Mouse (Mus musculus) limb, embryonic 14.5 days (tissue): ENCODE results near the gene Arhgap21. TPM values are rescaled to one million over a fixed set of nuclear protein-coding genes. Genes with fewer than 3 reads are reported as not detected.
A peak's percentile ranks its signal among the peaks of the same experiment; 100 is the strongest.

Experiments
- ATAC-seq: fragments of 200-750 bp; cut with Nextera tagmentation; 2 replicates; pipeline ENCODE4 v1.8.0; 2017; ENCODE audit warnings: low read depth, moderate number of reproducible peaks, moderate TSS enrichment; ENCODE audit not compliant: low FRiP score
- DNase-seq: peaks from one replicate; pipeline ENCODE4 v3.0.0-alpha.2; 2015; ENCODE audit warnings: low spot score
- H3K27ac ChIP-seq: fragments of 300-500 bp; sonication (generic); replicated peaks from 2 replicates; pipeline ENCODE4 v1.5.1; 2014; ENCODE audit warnings: low read depth, mild to moderate bottlenecking, low read length, moderate library complexity, mixed read lengths
- H3K27me3 ChIP-seq: fragments of 300-500 bp; sonication (generic); 2 replicates; pipeline ENCODE4 v1.6.1; 2014; ENCODE audit warnings: low read length, mixed read lengths; ENCODE audit not compliant: control insufficient read depth, insufficient read depth
- H3K36me3 ChIP-seq: fragments of 300-500 bp; sonication (generic); 2 replicates; pipeline ENCODE4 v1.6.1; 2014; ENCODE audit warnings: mild to moderate bottlenecking, low read length, moderate library complexity, mixed read lengths; ENCODE audit not compliant: control insufficient read depth, insufficient read depth
- H3K4me1 ChIP-seq: fragments of 300-500 bp; sonication (generic); 2 replicates; pipeline ENCODE4 v1.6.1; 2014; ENCODE audit warnings: antibody characterized with exemption, low read length, mixed read lengths; ENCODE audit not compliant: control insufficient read depth, insufficient read depth
- H3K4me2 ChIP-seq: fragments of 300-500 bp; sonication (generic); replicated peaks from 2 replicates; pipeline ENCODE4 v1.6.1; 2014; ENCODE audit warnings: low read depth, mild to moderate bottlenecking, low read length, moderate library complexity; ENCODE audit not compliant: severe bottlenecking
- H3K4me3 ChIP-seq: fragments of 300-500 bp; sonication (generic); replicated peaks from 2 replicates; pipeline ENCODE4 v1.5.1; 2014; ENCODE audit warnings: low read length
- H3K9ac ChIP-seq: fragments of 300-500 bp; sonication (generic); 2 replicates; pipeline ENCODE4 v1.6.1; 2014; ENCODE audit warnings: mild to moderate bottlenecking, low read depth, low read length, moderate library complexity; ENCODE audit not compliant: severe bottlenecking
- H3K9me3 ChIP-seq: fragments of 300-500 bp; sonication (generic); 2 replicates; pipeline ENCODE4 v1.6.1; 2016; ENCODE audit warnings: low read length; ENCODE audit not compliant: control insufficient read depth
- POLR2A ChIP-seq: fragments of 200-500 bp; IDR thresholded peaks from 2 replicates; pipeline ENCODE4 v1.8.0; 2012; ENCODE audit warnings: inconsistent platforms, mild to moderate bottlenecking, moderate library complexity, borderline replicate concordance; ENCODE audit not compliant: insufficient read depth, insufficient read length; ENCODE audit errors: extremely low read depth
- WGBS: fragments of 180-500 bp; shearing (Covaris S2); extraction: QIAGEN DNeasy Blood & Tissue Kit; methylation state at CpG from one replicate; pipeline ENCODE4 v1.1.7; 2014; 5-methylcytosine and 5-hydroxymethylcytosine counted together
- polyA plus RNA-seq, 2 experiments: library from polyadenylated mRNA; depleted of rRNA in 1 of 2; stranded (reverse) in 1 of 2; unstranded in 1 of 2; fragments of >200 nt; fragmentation: Nextera tagmentation in 1 of 2; extraction: Ambion mirVana in 1 of 2; gene quantifications; 2 replicates each; pipeline versions ENCODE4 v1.2.1 to v1.2.3; 2012 to 2014

Gene Arhgap21
- polyA plus RNA-seq, 2 experiments, result 19.6 to 29.2 TPM

DNA sequence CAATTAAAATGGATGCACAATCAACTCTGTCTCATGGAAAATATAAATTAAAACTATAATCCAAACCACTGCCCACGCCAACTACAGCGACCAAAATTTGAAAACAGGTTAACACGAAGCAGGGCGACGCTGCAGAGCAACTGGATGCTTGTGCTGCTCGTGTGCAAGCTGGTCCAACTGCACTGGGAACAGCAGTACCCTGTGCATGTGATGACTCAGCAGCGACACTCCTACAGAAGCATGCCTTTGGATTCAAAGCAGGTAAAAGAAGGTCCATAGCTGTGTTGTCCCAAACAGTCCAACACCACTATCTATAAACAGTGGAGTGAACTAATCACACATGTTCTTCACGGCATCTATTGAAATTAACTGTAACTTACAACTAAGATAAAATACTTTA lies 63.3 kb downstream of the Arhgap21 start:
- H3K27me3 ChIP-seq, result no peaks in the 10 kb centered on the region
- TF ChIP-seq POLR2A, result no peak
- H3K4me2 ChIP-seq, result no peak overlapping the region
- H3K4me3 ChIP-seq, result no peak overlapping the region
- 92% methylated on average over 8 of the region's 8 CpGs for WGBS
- H3K9ac ChIP-seq, result no peak overlapping the region
- no peak overlapping the region for H3K27ac ChIP-seq
- H3K9me3 ChIP-seq, result no peaks in the 10 kb centered on the region
- ATAC-seq (no peak), DNase-seq (no peak)
- H3K4me1 ChIP-seq, result no peaks in the 10 kb centered on the region
- H3K36me3 ChIP-seq, result 0 out of 2 replicates have a peak, but pooled peaks cover 2% of the 10 kb centered on the region

DNA sequence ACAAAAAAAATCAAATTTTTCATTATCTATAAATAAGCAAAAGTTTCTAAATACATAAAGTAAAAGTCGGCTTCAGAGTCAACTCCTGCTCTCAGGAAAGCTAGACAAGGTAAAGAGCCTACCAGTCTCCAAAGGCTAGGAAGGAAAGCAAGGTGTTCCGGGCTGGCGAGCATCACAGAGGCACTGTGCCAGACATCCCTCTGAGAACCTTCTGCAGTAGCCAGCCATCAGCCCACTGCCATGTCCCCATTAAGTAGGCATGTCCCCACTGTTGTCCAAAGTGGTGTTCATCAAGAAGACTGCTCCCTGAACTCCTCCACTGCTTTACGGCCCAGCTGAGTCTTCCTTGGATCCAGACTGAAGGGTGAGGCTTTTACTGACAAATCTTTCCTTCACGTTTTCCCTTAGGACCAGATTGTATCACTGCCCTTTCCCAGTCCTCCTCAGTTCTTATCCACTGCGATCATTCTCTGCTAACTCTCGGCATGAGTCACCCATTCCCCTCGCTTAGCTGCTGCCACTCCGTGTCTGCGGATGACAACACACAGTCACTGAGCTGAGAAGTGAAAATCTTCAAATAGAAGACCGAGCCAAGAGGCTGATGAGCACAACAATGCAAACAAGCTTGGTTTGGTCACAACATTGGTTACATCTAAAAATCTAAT lies 65.6 kb downstream of the Arhgap21 start:
- Histone ChIP-seq H3K27me3 (no peaks in the 10 kb centered on the region), H3K4me3 (no peak overlapping the region), H3K9me3 (no peaks in the 10 kb centered on the region), H3K36me3 (no peaks in the 10 kb centered on the region), H3K27ac (no peak overlapping the region), H3K4me2 (no peak overlapping the region), H3K9ac (no peak overlapping the region), H3K4me1 (no peaks in the 10 kb centered on the region)
- DNase-seq (no peak), ATAC-seq (no peak)
- no peak for TF ChIP-seq POLR2A
- 91% methylated on average over 11 of the region's 11 CpGs for WGBS

DNA sequence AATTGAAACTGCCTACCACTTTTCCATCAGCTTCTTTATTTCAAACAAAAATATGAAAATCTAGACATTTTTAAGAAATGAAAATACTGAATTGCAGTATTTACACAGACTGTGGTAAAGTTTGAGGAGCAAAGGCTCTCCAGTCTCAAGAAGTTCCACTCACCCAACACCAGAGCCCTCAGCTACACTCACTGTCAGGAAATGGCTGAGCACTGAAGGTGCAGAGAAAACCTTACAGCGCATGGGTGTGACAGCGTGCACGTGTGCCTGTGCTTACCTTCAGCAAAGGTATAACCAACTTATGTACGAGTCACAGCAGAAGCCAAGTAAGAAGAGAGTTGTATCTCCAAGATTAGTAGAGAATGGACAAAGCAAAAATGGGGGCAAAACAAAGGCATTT lies 66.8 kb downstream of the Arhgap21 start:
- no peaks in the 10 kb centered on the region for H3K27me3 ChIP-seq
- WGBS, result 95% methylated on average over 4 of the region's 4 CpGs
- no peak overlapping the region for H3K9ac ChIP-seq
- H3K27ac ChIP-seq, result no peak overlapping the region
- ATAC-seq (no peak), DNase-seq (no peak)
- no peaks in the 10 kb centered on the region for H3K9me3 ChIP-seq
- H3K4me2 ChIP-seq, result no peak overlapping the region
- H3K4me3 ChIP-seq, result no peak overlapping the region
- no peaks in the 10 kb centered on the region for H3K4me1 ChIP-seq
- no peaks in the 10 kb centered on the region for H3K36me3 ChIP-seq
- no peak for TF ChIP-seq POLR2A

DNA sequence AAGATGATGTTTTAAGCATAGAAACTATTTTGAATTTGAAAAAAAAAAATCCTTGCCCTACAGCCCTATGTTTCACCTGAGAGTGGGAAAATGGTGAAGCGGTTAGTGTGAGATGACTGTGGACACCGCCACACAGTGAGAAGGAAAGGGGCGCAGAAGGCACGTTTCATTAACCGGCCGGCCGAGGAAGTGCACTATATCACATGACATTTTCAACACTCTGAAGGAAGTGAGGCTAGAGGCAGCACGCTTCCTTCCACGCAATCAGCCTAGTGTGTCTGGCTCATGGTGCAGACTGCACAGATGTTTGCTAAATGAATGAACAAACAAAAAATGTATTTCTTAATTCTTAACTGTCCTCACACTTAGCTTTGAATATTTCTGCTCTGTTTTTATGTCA lies 69.4 kb downstream of the Arhgap21 start:
- DNase-seq, result no peak
- no peak for TF ChIP-seq POLR2A
- Histone ChIP-seq H3K4me1 (no peaks in the 10 kb centered on the region), H3K4me3 (no peak overlapping the region), H3K9ac (no peak overlapping the region), H3K4me2 (no peak overlapping the region), H3K27me3 (no peaks in the 10 kb centered on the region), H3K9me3 (no peaks in the 10 kb centered on the region), H3K36me3 (no peaks in the 10 kb centered on the region), H3K27ac (no peak overlapping the region)
- WGBS, result 64% methylated on average over 9 of the region's 9 CpGs
- no peak for ATAC-seq

DNA sequence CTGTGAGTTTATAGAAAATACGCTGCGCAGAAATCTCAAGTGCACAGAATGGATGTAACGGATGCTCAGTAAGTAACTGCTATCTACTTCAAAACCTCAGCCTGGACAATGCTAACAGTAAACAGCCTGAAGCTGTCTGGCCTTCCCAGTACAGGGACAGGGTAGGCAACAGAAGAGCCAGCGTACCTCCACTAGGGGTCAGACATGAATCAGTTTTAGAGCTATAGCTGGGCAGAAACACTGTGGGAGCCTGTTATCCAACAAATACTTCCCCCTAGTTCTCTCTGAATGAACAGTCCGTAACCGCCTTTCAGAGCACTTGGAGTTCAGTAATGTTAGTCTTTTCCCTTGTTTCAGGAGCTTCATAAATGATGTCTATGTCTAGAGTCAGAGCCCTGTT lies 70.0 kb downstream of the Arhgap21 start:
- TF ChIP-seq POLR2A, result no peak
- 46% methylated on average over 6 of the region's 6 CpGs for WGBS
- ATAC-seq (peak; percentile 83), DNase-seq (peak; percentile 90)
- Histone ChIP-seq H3K4me3 (no peak overlapping the region), H3K4me2 (no peak overlapping the region), H3K27ac (no peak overlapping the region), H3K27me3 (no peaks in the 10 kb centered on the region), H3K9me3 (no peaks in the 10 kb centered on the region), H3K4me1 (no peaks in the 10 kb centered on the region), H3K36me3 (no peaks in the 10 kb centered on the region), H3K9ac (no peak overlapping the region)
